Mouse (Mus musculus) cortical plate, adult 2 months (tissue): ENCODE results near the gene S1pr2.

Experiments used
- CTCF ChIP-seq: fragments of 200-500 bp; IDR thresholded peaks from 2 replicates; pipeline ENCODE4 v1.5.1; 2011; ENCODE audit warnings: mild to moderate bottlenecking, control low read depth, low read length; ENCODE audit not compliant: insufficient read depth; ENCODE audit errors: extremely low read depth
- POLR2A ChIP-seq: fragments of 200-500 bp; IDR thresholded peaks from 2 replicates; pipeline ENCODE4 v1.6.1; 2011; ENCODE audit warnings: mild to moderate bottlenecking, low read length, control low read depth; ENCODE audit not compliant: insufficient read depth; ENCODE audit errors: extremely low read depth

DNA sequence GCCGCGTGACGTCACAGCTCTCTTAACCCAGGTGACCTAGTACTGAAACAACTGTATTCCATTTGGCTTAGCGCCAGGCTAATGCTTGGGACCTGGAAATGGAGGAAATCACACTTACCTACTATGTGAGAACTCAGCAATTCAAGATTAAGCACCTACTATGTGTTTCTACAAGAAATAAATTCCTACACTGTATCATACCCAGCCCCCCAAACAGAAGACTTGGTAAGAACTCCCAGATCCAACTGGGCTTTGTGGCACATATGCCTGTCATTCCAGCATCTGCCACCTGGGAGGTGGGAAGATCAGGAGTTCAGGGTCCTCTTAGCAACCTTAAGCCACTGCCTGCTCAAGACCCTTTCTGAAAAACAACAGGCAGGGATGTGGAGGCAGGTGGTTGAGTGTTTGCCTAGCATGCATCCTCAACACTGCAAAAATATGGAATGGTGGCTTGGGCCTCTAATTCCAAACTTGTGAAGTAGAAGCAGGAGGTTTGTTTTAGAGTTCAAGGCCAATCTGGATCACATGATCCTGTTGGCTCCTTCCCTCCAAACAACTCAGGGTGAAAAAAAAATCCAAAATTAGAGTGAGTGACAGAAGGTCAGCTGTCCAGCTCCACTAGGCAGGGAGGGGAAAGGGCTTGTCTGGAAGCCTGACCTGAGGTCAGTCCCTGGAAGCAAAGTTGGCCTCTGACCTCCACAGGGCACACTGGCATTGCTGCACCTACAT is 544 bp upstream of the S1pr2 start:
- TF ChIP-seq POLR2A (no peak), CTCF (no peak)
